Mouse (Mus musculus): ENCODE data around the gene Ubac1. TPM values are rescaled to one million over a fixed set of nuclear protein-coding genes. Genes with fewer than 3 reads are reported as not detected.
A peak's percentile ranks its signal among the peaks of the same experiment; 100 is the strongest.

The Ubac1 gene
- total RNA-seq (2014; fragmentation: Nextera tagmentation): 36.4 and 110 TPM in 2 replicates
- 41.3 and 42.2 TPM in 2 replicates for total RNA-seq (2017)
- 99.1 and 128 TPM in 2 replicates for polyA plus RNA-seq (2012)

DNA sequence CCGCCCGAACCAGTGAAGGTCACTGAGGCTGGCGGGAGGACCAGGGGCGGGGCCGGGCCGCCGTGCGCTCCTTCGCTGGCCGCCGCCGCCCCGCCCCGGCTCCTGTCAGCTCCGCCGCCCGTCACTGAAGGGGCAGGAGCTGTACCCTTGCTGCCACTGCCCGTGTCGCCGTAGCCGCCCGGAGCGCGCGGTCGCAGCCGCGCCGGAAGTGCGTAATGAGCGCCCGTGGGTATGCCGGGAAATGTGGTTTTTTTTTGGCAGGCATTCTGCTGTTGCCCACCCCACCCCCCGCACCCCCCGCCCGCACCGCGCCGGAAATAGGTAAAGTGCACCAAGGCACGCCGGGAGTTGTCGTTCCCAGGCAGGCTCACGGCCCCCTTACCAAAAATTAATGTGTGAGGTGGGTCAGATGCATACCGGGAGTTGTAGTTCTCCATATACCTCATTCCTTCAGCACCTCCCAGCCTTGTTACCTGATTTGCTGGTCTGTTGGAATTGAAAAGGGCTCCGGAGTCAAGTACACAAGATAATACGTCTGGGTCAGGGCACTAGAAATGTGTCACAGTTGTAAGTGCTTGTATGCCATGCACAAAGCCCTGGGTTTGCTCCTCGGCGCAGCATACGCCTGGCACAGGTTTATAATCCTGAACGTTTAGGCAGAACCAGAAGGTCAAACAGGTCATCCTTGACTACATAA lies at the start of gene Ubac1:
Ubac1 (minus strand) TSS at position 187 of the 697 bp plus-strand sequence.
- H3K27me3 ChIP-seq (ENCODE audit: insufficient read depth, low read length): peaks cover 15% of the 10 kb centered on the region
- H3K9me3 ChIP-seq (replicated peaks): no peaks in the 10 kb centered on the region
- H3K4me3 ChIP-seq (ENCODE audit: low read depth, low read length): peak within 1 kb of the TSS; percentile 91
- TF ChIP-seq GATA2 (IDR thresholded peaks at IDR 0.05; ENCODE audit: borderline replicate concordance, low read depth, low read length): no peak
- no peak for TF ChIP-seq CTCF (IDR thresholded peaks at IDR 0.05; ENCODE audit: low read depth, low read length)
- TF ChIP-seq GATA1 (IDR thresholded peaks at IDR 0.05; ENCODE audit: borderline replicate concordance, low read length): no peak
- no peak for TF ChIP-seq TAL1 (conservative IDR thresholded peaks at IDR 0.05; ENCODE audit: low read depth, low read length)
- TF ChIP-seq POLR2AphosphoS5 (IDR thresholded peaks at IDR 0.05; ENCODE audit: insufficient replicate concordance, low read depth, low read length): no peak
- H3K36me3 ChIP-seq (replicated peaks): peaks cover 28% of the 10 kb centered on the region
- peak; percentile 78 for DNase-seq (ENCODE audit: low spot score)
- H3K4me1 ChIP-seq (ENCODE audit: insufficient read depth, low read depth, low read length): peaks cover 55% of the 10 kb centered on the region
- peak; percentile 52 for ATAC-seq (ENCODE audit: extremely low read depth, insufficient number of reproducible peaks, low FRiP score, poor library complexity, severe bottlenecking)

GRCm38 (mm10) chr2:26068592-26068991 lies 47.0 kb upstream of the Ubac1 start:
- TF ChIP-seq GATA2 (IDR thresholded peaks at IDR 0.05; ENCODE audit: borderline replicate concordance, low read depth, low read length) (no peak), POLR2AphosphoS5 (IDR thresholded peaks at IDR 0.05; ENCODE audit: insufficient replicate concordance, low read depth, low read length) (no peak), TAL1 (conservative IDR thresholded peaks at IDR 0.05; ENCODE audit: low read depth, low read length) (no peak), CTCF (IDR thresholded peaks at IDR 0.05; ENCODE audit: low read depth, low read length) (no peak), GATA1 (IDR thresholded peaks at IDR 0.05; ENCODE audit: borderline replicate concordance, low read length) (no peak)
- peaks cover 4% of the 10 kb centered on the region; the same call in 1 of the 2 replicates for H3K4me1 ChIP-seq (ENCODE audit: insufficient read depth, low read depth, low read length)
- H3K36me3 ChIP-seq (replicated peaks): no peaks in the 10 kb centered on the region

GRCm38 (mm10) chr2:26068175-26068574 lies 46.6 kb upstream of the Ubac1 start:
- H3K36me3 ChIP-seq (replicated peaks): no peaks in the 10 kb centered on the region

More at GRCm38 (mm10) chr2:26068592-26068991, 47.0 kb upstream of the Ubac1 start:
- Histone ChIP-seq H3K4me3 (ENCODE audit: low read depth, low read length) (no peak overlapping the region), H3K9me3 (replicated peaks) (no peaks in the 10 kb centered on the region), H3K27me3 (ENCODE audit: insufficient read depth, low read length) (peaks cover 24% of the 10 kb centered on the region; the same call in 1 of the 2 replicates)
- ATAC-seq (ENCODE audit: extremely low read depth, insufficient number of reproducible peaks, low FRiP score, poor library complexity, severe bottlenecking) (no peak), DNase-seq (ENCODE audit: low spot score) (no peak)

DNA sequence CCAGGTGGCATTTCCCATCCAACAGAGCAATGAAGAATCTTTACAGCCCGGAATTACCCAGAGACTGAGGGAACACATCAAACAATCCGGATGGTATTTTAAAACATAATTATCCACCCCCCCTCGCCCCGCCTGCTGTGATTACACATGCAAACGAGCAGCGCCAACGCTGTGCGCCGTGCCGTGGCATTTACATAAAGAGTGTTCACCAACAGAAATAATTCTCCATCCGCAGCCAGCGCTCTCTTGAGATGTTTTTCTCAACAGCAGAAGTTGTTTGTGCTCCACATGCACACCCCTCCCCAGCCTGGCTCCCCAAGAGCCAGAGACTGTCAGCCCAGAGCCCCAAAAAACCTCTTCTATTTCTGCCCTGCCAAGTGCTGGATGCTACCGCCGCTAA lies 45.0 kb upstream of the Ubac1 start:
- DNase-seq (ENCODE audit: low spot score): no peak
- TF ChIP-seq GATA1 (IDR thresholded peaks at IDR 0.05; ENCODE audit: borderline replicate concordance, low read length) (no peak), TAL1 (conservative IDR thresholded peaks at IDR 0.05; ENCODE audit: low read depth, low read length) (no peak), CTCF (IDR thresholded peaks at IDR 0.05; ENCODE audit: low read depth, low read length) (no peak), GATA2 (IDR thresholded peaks at IDR 0.05; ENCODE audit: borderline replicate concordance, low read depth, low read length) (no peak), POLR2AphosphoS5 (IDR thresholded peaks at IDR 0.05; ENCODE audit: insufficient replicate concordance, low read depth, low read length) (no peak)
- Histone ChIP-seq H3K4me1 (ENCODE audit: insufficient read depth, low read depth, low read length) (peaks cover 9% of the 10 kb centered on the region), H3K36me3 (replicated peaks) (no peaks in the 10 kb centered on the region), H3K9me3 (replicated peaks) (no peaks in the 10 kb centered on the region), H3K27me3 (ENCODE audit: insufficient read depth, low read length) (peaks cover 30% of the 10 kb centered on the region), H3K4me3 (ENCODE audit: low read depth, low read length) (no peak overlapping the region)
- ATAC-seq (ENCODE audit: extremely low read depth, insufficient number of reproducible peaks, low FRiP score, poor library complexity, severe bottlenecking): no peak

More at GRCm38 (mm10) chr2:26068175-26068574, 46.6 kb upstream of the Ubac1 start:
- Histone ChIP-seq H3K27me3 (ENCODE audit: insufficient read depth, low read length) (peaks cover 27% of the 10 kb centered on the region), H3K9me3 (replicated peaks) (no peaks in the 10 kb centered on the region), H3K4me1 (ENCODE audit: insufficient read depth, low read depth, low read length) (peaks cover 4% of the 10 kb centered on the region; the same call in 1 of the 2 replicates), H3K4me3 (ENCODE audit: low read depth, low read length) (no peak overlapping the region)
- ATAC-seq (ENCODE audit: extremely low read depth, insufficient number of reproducible peaks, low FRiP score, poor library complexity, severe bottlenecking) (no peak), DNase-seq (ENCODE audit: low spot score) (no peak)
- TF ChIP-seq GATA1 (IDR thresholded peaks at IDR 0.05; ENCODE audit: borderline replicate concordance, low read length) (no peak), GATA2 (IDR thresholded peaks at IDR 0.05; ENCODE audit: borderline replicate concordance, low read depth, low read length) (no peak), TAL1 (conservative IDR thresholded peaks at IDR 0.05; ENCODE audit: low read depth, low read length) (no peak), CTCF (IDR thresholded peaks at IDR 0.05; ENCODE audit: low read depth, low read length) (no peak), POLR2AphosphoS5 (IDR thresholded peaks at IDR 0.05; ENCODE audit: insufficient replicate concordance, low read depth, low read length) (no peak)

DNA sequence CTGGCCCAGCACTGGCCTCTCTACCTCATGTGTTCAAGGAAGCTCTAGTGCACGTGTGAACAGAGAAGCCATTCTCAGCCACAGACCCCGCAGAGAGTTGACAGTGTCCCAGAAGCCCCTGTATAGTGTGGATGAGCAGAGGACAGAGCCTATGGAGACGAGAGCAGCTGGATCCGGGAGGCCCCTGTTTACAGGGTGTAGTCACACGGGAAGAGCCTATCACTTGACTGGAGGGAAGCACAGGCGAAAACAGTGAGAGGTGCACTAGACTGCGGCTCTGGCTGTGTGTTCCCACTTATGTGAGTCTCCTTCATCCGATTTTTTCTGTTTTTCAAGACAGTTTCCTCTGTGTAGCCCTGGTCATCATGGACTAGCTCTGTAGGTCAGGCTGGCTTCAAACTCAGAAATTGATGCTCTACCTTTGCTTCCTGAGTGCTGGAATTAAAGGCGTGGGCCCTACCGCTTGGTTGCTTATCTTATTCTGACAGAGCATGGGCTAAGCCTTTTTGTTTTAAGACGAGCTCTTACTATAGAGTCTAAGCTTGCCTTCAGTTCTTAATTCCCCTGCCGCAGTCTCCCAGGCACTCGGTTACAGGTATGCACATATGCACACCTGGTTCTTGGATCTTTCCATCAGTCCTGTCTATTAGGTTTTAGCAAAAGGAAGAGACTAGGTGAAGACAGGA lies 41.3 kb upstream of the Ubac1 start:
- Histone ChIP-seq H3K4me1 (ENCODE audit: insufficient read depth, low read depth, low read length) (peaks cover 8% of the 10 kb centered on the region), H3K27me3 (ENCODE audit: insufficient read depth, low read length) (peaks cover 41% of the 10 kb centered on the region), H3K9me3 (replicated peaks) (no peaks in the 10 kb centered on the region), H3K36me3 (replicated peaks) (no peaks in the 10 kb centered on the region), H3K4me3 (ENCODE audit: low read depth, low read length) (no peak overlapping the region)
- ATAC-seq (ENCODE audit: extremely low read depth, insufficient number of reproducible peaks, low FRiP score, poor library complexity, severe bottlenecking): no peak
- TF ChIP-seq POLR2AphosphoS5 (IDR thresholded peaks at IDR 0.05; ENCODE audit: insufficient replicate concordance, low read depth, low read length) (no peak), GATA1 (IDR thresholded peaks at IDR 0.05; ENCODE audit: borderline replicate concordance, low read length) (no peak), TAL1 (conservative IDR thresholded peaks at IDR 0.05; ENCODE audit: low read depth, low read length) (no peak), CTCF (IDR thresholded peaks at IDR 0.05; ENCODE audit: low read depth, low read length) (no peak), GATA2 (IDR thresholded peaks at IDR 0.05; ENCODE audit: borderline replicate concordance, low read depth, low read length) (no peak)
- DNase-seq (ENCODE audit: low spot score): no peak

- Histone ChIP-seq H3K36me3 (replicated peaks) (no peaks in the 10 kb centered on the region), H3K27me3 (ENCODE audit: insufficient read depth, low read length) (peaks cover 41% of the 10 kb centered on the region), H3K4me3 (ENCODE audit: low read depth, low read length) (no peak overlapping the region), H3K9me3 (replicated peaks) (no peaks in the 10 kb centered on the region), H3K4me1 (ENCODE audit: insufficient read depth, low read depth, low read length) (peaks cover 7% of the 10 kb centered on the region; the same call in 1 of the 2 replicates)
- DNase-seq (ENCODE audit: low spot score): no peak
- ATAC-seq (ENCODE audit: extremely low read depth, insufficient number of reproducible peaks, low FRiP score, poor library complexity, severe bottlenecking): no peak
- no peak for TF ChIP-seq POLR2AphosphoS5 (IDR thresholded peaks at IDR 0.05; ENCODE audit: insufficient replicate concordance, low read depth, low read length)
- no peak for TF ChIP-seq CTCF (IDR thresholded peaks at IDR 0.05; ENCODE audit: low read depth, low read length)
- no peak for TF ChIP-seq TAL1 (conservative IDR thresholded peaks at IDR 0.05; ENCODE audit: low read depth, low read length)
- no peak for TF ChIP-seq GATA1 (IDR thresholded peaks at IDR 0.05; ENCODE audit: borderline replicate concordance, low read length)
Observed at GRCm38 (mm10) chr2:26062241-26062640, 40.7 kb upstream of the Ubac1 start.
